Mouse (Mus musculus): ENCODE data around the gene Lin28b. TPM values are rescaled to one million over a fixed set of nuclear protein-coding genes. Genes with fewer than 3 reads are reported as not detected.

The Lin28b gene
- polyA plus RNA-seq, 1 experiment: 26.8 TPM

DNA sequence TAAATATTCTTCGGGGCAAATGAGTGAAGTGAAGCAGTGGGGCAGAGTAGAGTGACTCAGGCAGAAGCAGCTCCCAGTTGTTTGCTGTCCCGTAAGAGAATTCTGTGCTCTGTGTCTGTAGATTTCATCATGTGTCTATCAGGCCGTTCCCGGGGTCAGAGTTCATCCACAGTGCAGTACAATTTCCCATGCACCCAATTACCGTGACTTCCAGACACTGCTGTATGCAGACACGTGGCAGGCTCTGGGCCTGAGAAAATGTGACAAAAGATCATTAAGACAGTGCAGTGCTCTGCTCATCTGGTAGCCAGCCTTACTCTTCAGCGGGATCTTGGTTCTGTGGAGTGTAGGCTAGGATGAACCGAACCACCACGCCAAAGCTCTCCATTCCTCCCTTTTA lies 141.0 kb downstream of the Lin28b start:
- Histone ChIP-seq H3K36me3 (ENCODE audit: control insufficient read depth, insufficient read depth, low read length, poor library complexity, severe bottlenecking) (no peaks in the 10 kb centered on the region), H3K9ac (ENCODE audit: low read depth, poor library complexity, severe bottlenecking) (no peak overlapping the region), H3K9me3 (replicated peaks; ENCODE audit: control insufficient read depth, insufficient read depth, low read length, poor library complexity, severe bottlenecking) (no peaks in the 10 kb centered on the region), H3K27ac (ENCODE audit: insufficient read depth, low read length) (no peak overlapping the region), H3K4me1 (ENCODE audit: control insufficient read depth, insufficient read depth, low read length) (no peaks in the 10 kb centered on the region), H3K4me3 (ENCODE audit: low read depth, low read length) (no peak overlapping the region), H3K27me3 (ENCODE audit: control insufficient read depth, insufficient read depth, low read length, poor library complexity, severe bottlenecking) (no peaks in the 10 kb centered on the region)
- TF ChIP-seq EP300 (IDR thresholded peaks at IDR 0.05; ENCODE audit: insufficient read depth, low read depth, low read length) (no peak), CTCF (IDR thresholded peaks at IDR 0.05; ENCODE audit: low read depth, low read length) (no peak), POLR2A (IDR thresholded peaks at IDR 0.05; ENCODE audit: insufficient read depth, low read length) (no peak)

DNA sequence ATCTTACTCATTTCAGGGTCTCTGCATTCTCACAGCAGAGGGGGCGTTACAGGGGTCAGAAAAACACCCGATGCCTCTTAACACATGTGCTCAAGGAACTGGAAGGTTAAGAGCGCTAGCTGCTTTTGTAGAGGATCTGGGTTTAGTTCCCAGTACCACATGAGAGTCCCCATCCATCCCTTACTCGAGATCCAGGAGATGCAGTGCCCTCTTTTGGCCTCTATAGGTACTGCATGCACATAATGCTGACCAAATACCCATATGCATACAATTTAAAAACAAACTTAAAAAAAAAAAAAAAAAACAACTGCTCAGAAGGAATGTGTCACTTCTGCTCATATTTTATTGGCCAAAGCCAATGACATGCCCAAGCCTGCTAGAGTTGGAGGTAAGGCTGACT lies 141.8 kb downstream of the Lin28b start:
- TF ChIP-seq POLR2A (IDR thresholded peaks at IDR 0.05; ENCODE audit: insufficient read depth, low read length) (no peak), CTCF (IDR thresholded peaks at IDR 0.05; ENCODE audit: low read depth, low read length) (no peak), EP300 (IDR thresholded peaks at IDR 0.05; ENCODE audit: insufficient read depth, low read depth, low read length) (no peak)
- no peaks in the 10 kb centered on the region for H3K9me3 ChIP-seq (replicated peaks; ENCODE audit: control insufficient read depth, insufficient read depth, low read length, poor library complexity, severe bottlenecking)

DNA sequence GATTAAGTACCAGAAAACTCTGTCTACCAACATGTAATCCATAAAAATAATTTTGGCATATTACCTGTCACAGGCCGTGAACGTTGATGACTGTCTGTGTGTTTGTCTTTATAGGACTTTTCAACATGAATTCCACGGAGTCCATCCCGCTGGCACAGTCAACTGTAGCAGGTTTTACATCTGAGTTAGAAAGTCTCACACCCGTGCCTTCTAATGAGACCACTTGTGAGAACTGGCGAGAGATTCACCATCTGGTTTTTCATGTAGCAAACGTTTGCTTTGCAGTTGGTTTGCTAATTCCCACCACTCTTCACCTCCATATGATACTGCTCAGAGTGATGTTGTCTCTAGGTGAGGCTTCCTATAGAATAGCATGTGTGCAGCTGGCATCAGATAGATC lies 147.1 kb downstream of the Lin28b start:
- no peak overlapping the region for H3K27ac ChIP-seq (ENCODE audit: insufficient read depth, low read length)
- no peaks in the 10 kb centered on the region; the same call in 1 of the 2 replicates for H3K9me3 ChIP-seq (replicated peaks; ENCODE audit: control insufficient read depth, insufficient read depth, low read length, poor library complexity, severe bottlenecking)
- no peak overlapping the region for H3K9ac ChIP-seq (ENCODE audit: low read depth, poor library complexity, severe bottlenecking)

More for the DNA sequence above, 141.8 kb downstream of the Lin28b start:
- Histone ChIP-seq H3K27me3 (ENCODE audit: control insufficient read depth, insufficient read depth, low read length, poor library complexity, severe bottlenecking) (no peaks in the 10 kb centered on the region), H3K4me3 (ENCODE audit: low read depth, low read length) (no peak overlapping the region), H3K4me1 (ENCODE audit: control insufficient read depth, insufficient read depth, low read length) (no peaks in the 10 kb centered on the region), H3K36me3 (ENCODE audit: control insufficient read depth, insufficient read depth, low read length, poor library complexity, severe bottlenecking) (no peaks in the 10 kb centered on the region), H3K27ac (ENCODE audit: insufficient read depth, low read length) (no peak overlapping the region), H3K9ac (ENCODE audit: low read depth, poor library complexity, severe bottlenecking) (no peak overlapping the region)

DNA sequence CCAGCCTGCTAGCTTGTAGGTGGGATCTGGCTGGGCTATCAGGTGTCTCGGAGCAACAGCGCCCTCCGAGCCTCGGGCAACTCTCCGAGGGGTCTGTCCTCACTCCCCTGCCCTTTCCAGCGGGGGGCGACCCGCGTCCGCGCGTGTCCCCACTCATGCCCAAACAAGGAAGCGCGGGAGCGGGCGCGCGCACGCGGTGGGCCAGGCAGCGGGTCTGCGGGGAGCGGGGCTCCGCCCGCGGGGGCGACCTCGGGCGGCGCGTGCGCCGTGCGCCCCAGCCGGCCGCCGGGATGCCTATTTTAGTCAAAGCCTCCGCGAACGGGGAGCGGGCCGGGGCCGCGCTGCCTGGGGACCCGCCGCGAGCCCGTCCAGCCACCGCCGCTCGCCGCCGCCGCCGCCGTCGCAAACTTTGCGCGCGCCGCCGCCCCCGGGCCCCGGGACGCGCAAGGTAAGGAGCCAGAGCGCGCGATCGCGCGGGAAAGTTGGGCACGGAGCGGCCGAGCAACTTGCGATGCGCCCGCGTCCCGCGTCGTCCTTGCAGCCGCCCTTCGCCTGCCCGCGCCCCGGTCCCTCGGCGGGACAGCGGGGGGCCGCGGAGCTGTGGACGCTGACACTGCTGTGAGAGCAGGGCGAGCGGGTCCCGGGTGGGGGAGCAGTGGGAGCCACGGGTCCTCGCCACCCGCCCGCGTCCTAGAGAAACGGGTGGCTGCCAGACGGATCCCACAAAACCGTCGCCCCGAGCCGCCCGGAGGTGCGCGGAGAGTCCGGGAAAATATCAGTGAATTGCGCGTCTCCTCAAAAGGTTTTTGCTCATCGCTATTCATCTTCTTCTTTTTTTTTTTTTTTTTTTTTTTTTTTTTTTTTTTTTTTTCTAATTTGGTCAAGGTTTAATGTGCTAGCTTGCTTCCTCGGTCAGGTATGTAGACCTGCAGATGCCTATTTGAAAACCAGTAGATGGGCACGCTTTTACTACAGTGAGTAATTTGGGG lies 150.5 kb downstream of the Lin28b start, which contains the start of gene Bves:
Gene Bves (plus strand): TSS at position 339 of the 989 bp plus-strand sequence.
- H3K4me1 ChIP-seq (ENCODE audit: control insufficient read depth, insufficient read depth, low read length): no peaks in the 10 kb centered on the region
- peak within 1 kb of the TSS; percentile 85 for H3K4me3 ChIP-seq (ENCODE audit: low read depth, low read length)
- TF ChIP-seq EP300 (IDR thresholded peaks at IDR 0.05; ENCODE audit: insufficient read depth, low read depth, low read length) (no peak), CTCF (IDR thresholded peaks at IDR 0.05; ENCODE audit: low read depth, low read length) (no peak), POLR2A (IDR thresholded peaks at IDR 0.05; ENCODE audit: insufficient read depth, low read length) (no peak)
- peaks cover 12% of the 10 kb centered on the region for H3K27me3 ChIP-seq (ENCODE audit: control insufficient read depth, insufficient read depth, low read length, poor library complexity, severe bottlenecking)
- H3K27ac ChIP-seq (ENCODE audit: insufficient read depth, low read length): no peak within 1 kb of the TSS
- no peaks in the 10 kb centered on the region; the same call in 1 of the 2 replicates for H3K9me3 ChIP-seq (replicated peaks; ENCODE audit: control insufficient read depth, insufficient read depth, low read length, poor library complexity, severe bottlenecking)
- H3K36me3 ChIP-seq (ENCODE audit: control insufficient read depth, insufficient read depth, low read length, poor library complexity, severe bottlenecking): no peaks in the 10 kb centered on the region
- H3K9ac ChIP-seq (ENCODE audit: low read depth, poor library complexity, severe bottlenecking): peak within 1 kb of the TSS; percentile 97

More for the DNA sequence above, 147.1 kb downstream of the Lin28b start:
- Histone ChIP-seq H3K36me3 (ENCODE audit: control insufficient read depth, insufficient read depth, low read length, poor library complexity, severe bottlenecking) (no peaks in the 10 kb centered on the region), H3K4me3 (ENCODE audit: low read depth, low read length) (no peak overlapping the region), H3K27me3 (ENCODE audit: control insufficient read depth, insufficient read depth, low read length, poor library complexity, severe bottlenecking) (peaks cover 11% of the 10 kb centered on the region), H3K4me1 (ENCODE audit: control insufficient read depth, insufficient read depth, low read length) (no peaks in the 10 kb centered on the region)
- TF ChIP-seq EP300 (IDR thresholded peaks at IDR 0.05; ENCODE audit: insufficient read depth, low read depth, low read length) (no peak), CTCF (IDR thresholded peaks at IDR 0.05; ENCODE audit: low read depth, low read length) (no peak)

DNA sequence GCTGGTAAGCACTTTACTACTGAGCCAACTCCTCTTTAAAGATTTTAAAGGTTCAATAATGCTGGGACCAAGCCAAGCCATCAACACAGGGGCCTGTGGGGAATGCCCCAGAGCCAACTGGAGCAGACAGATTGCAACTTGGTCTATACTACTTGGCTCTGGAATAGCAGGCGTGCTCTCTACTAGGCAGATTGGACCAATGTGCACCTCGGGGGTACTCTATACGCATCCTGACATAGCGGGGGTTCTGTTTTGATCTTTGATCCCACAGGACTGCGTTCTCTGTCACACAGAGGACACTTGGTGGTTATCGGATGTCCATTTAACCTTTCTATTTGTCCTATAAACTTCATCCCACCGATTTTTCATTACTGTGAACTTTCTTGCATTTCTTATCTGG lies 151.3 kb downstream of the Lin28b start:
- Histone ChIP-seq H3K9me3 (replicated peaks; ENCODE audit: control insufficient read depth, insufficient read depth, low read length, poor library complexity, severe bottlenecking) (no peaks in the 10 kb centered on the region; the same call in 1 of the 2 replicates), H3K36me3 (ENCODE audit: control insufficient read depth, insufficient read depth, low read length, poor library complexity, severe bottlenecking) (no peaks in the 10 kb centered on the region), H3K9ac (ENCODE audit: low read depth, poor library complexity, severe bottlenecking) (no peak overlapping the region; the same call in 1 of the 2 replicates), H3K4me3 (ENCODE audit: low read depth, low read length) (no peak overlapping the region), H3K27me3 (ENCODE audit: control insufficient read depth, insufficient read depth, low read length, poor library complexity, severe bottlenecking) (peaks cover 12% of the 10 kb centered on the region), H3K27ac (ENCODE audit: insufficient read depth, low read length) (no peak overlapping the region), H3K4me1 (ENCODE audit: control insufficient read depth, insufficient read depth, low read length) (no peaks in the 10 kb centered on the region)
- TF ChIP-seq POLR2A (IDR thresholded peaks at IDR 0.05; ENCODE audit: insufficient read depth, low read length): no peak
- TF ChIP-seq CTCF (IDR thresholded peaks at IDR 0.05; ENCODE audit: low read depth, low read length): no peak

Data from ES-Bruce4 (cell line).